Mouse (Mus musculus) ES-Bruce4 (cell line): ENCODE measurements around the gene Ddr2.

ENCODE experiments used
- CTCF ChIP-seq: IDR thresholded peaks from one replicate; pipeline ENCODE4 v1.8.1; 2011; ENCODE audit warnings: low read depth, low read length
- POLR2A ChIP-seq: IDR thresholded peaks from one replicate; pipeline ENCODE4 v1.8.1; 2011; ENCODE audit warnings: low read length; ENCODE audit not compliant: insufficient read depth

DNA sequence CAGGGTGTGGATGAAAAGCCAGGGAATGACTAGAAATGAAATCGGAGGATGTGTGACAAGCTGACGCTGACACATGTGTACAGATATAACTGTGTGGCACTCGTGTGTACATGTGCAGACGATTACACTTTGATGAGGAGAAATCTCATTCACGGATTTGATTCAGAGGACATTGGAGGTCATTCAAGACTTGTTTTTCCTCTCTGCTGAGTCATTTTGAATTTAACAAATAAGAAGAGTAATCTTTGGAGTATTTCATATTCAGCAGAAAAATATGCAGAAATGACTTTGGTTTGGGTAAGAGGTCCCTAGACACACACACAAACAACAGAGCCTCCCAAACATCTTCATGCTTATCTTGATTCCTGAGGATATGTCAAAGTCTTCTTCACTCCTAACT, 67.6 kb downstream of the Ddr2 start:
- TF ChIP-seq POLR2A (no peak), CTCF (no peak)
